Mouse (Mus musculus) right cerebral cortex, adult 2 months (tissue): ENCODE measurements at regions not wholly inside any gene's neighbourhood (a gene's known extent, or its start where the extent isn't known, plus 50 kb on each side); places are given as distances from the start of the nearest gene placed in this dataset.

ENCODE experiments used
- DNase-seq, 2 experiments: peaks; one replicate each; pipeline ENCODE4 v3.0.0; 2021 to 2022; ENCODE audit warnings: low spot score in 2 of 2

GRCm38 (mm10) chr4:12425507-12425906 lies 253.7 kb upstream of the Fam92a start:
- DNase-seq, result no peak

DNA sequence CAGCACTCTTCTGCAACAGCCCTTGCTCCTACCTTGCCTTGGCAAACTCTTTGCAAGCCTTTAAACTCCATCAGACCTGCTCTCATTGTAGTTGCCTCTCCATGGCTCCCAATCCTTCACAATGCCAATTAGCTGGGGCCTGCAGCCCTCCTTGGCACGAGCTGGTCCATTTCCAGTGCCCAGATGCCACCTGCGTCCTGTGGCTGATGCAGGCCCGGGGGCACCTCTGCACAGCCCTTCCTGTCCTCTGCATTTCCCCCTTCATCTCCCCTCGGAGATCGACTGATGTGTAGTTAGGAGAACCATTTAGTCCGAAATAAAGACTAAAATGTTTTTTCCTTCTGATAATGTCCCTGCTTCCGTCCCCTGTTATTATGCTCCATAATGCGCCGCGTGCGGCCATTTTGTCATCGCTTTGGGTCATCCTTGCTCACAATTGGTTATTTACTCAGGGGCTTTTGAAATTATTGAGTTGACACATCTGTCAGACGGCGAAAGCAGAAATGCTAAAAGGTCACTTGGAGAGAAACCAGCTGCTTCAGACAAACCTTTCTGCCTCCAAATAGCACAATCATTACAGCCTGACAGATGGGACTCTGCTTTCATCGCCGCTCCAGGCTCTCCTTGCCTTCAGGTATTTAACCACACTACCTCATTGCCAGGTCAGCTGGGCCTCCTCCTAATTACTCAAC lies 250.0 kb upstream of the Fam92a start:
- DNase-seq, result no peak

DNA sequence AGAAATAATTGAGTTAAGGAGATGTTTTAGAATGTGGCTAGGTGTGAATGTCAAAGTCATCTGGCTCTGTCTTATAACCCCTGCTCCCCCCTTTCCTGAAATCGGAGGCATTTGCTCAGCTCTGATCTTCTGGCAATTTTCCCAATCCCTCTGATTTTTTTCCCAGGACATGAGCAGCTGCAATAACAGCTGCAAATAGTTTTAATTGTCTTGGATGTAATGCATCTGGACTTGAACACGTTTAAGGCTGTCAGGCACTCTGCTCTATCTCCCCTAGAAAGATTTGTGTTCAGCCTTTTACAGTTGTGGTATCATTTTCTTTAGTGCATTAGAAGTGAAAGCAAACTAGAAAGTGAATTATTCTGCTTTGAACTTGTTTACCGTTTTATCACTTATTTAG lies 246.3 kb upstream of the Fam92a start:
- no peak for DNase-seq

DNA sequence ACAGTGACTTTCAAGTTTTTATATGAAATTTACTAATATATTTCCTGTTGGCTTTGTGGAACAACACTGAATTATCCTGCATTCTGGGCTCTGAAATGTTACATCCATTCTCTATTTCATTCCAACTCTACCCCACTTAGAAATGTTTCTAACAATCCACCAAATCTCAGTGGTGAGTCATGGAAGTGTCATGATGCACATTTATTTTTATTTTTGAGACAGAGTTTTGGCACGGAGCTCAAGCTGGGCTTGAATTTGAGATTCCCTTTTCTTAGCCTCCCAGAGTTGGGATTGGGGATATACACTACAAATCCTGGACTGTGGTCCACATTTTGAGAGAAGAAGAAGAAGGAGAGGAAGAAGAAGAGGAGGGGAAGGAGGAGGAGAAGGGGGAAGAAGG lies 223.5 kb upstream of the Fam92a start:
- DNase-seq, result no peak

GRCm38 (mm10) chr4:12376797-12377570 lies 205.2 kb upstream of the Fam92a start:
- DNase-seq, result peak; percentile 15 to 32

GRCm38 (mm10) chr4:12369551-12369950 lies 197.7 kb upstream of the Fam92a start:
- DNase-seq, result no peak

DNA sequence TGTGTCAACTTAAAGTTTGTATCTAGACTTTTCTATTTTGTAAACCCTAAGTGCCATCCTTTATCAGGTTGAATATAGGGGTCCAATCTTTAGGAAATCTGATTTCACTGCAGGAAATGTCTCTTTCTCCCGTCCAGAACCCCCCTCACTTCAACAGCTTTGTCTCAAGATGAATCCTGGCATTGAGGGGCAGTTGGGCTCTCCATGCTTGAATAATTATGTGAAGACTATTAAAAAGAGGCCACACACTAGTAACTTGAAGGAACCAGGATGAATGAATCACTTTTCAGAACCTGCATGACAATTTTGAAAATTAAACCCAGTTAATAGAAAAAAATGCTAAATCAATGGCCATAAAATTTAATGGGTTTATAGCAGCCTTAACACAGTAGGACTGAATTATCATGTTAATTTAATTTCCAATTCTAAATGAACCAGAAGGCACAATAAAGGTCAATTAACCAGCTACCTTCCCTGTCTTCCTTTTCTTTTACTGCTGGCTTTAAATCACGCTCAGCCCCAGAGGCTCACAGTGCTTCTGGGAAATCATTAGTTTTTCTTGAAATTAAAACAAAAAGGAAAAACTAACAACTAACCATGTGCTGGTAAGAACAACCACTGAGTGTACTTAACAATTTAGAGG lies 185.3 kb upstream of the Fam92a start:
- DNase-seq, result no peak

DNA sequence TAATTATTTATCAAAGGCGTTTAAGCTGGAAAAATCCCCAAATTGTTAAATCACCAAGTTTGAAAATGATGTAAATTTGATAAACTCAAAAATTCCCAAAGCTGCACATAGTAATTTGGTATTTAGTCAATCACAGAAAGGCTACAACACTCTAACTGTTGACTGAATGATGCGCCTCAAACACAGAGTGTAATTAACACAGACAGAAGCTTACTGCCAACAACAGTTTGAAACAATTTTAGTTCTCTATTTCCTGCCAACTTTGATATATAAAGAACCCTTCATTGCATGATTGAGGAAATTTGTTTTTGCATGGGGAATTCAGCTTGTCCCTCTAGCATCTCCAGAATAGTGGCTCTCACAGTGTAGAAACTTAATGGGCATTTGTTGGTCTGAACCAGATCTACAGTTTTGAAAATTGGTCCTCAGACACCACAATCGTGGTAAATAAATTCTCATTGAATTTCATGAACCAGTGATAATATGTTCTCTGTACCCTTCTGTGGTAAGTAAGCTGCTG lies 181.6 kb upstream of the Fam92a start:
- DNase-seq, result no peak

DNA sequence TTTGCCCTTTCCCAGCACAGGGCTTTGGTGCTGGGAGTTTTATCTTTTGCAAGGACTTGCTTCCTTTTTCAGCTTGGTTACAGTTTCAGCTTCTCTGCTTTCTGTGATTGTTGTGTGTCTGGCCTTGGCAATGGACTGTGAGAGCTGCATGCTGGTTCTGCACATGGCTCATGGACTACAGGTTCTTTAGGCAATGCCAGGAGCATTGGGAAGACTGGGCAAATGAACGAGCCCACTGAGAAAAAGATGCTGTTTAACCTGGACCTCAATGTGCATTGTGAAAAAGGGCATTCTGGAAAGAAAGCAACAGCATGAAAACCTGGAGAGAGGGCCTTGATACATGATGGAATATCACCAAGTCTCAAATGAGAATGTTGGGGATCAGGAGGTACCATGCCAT lies 167.4 kb upstream of the Fam92a start:
- no peak for DNase-seq

DNA sequence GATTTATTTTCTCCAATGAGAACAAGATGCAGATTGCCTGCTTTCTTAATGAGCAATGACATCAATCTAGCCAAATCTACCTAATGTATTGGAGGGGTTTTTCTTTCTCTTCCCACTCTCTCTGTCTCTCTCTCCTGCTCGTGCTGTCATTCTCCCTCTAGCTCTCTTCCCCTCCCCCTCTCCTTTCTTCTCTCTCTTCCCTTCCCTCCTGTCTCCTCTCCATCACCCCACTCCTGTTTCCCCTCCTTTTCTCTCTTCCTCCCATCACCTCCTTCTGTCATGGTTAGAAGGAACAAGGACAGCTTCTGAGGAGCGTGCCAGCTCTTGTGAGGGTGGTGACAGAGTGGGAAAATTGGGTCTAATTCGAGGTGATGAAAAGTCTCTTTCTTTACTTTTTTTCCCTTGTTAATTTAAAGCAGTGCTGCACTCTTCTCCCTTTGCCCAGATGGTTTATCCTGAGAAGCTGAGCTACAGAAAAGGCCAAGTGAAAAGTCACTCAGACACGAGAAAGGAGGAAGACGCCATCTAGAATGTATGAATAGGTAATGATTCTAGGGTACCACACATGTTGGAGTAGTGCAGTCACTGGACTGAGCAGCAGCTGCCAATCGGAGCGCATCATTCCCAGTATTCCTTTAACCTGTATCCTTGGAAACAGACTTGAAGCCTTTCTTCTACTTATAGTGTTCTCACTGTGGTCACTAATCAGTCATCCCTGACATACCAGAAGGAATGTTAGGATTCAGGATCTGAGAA lies 163.2 kb upstream of the Fam92a start:
- peak in 1 of 2 experiments; percentile 8 for DNase-seq

DNA sequence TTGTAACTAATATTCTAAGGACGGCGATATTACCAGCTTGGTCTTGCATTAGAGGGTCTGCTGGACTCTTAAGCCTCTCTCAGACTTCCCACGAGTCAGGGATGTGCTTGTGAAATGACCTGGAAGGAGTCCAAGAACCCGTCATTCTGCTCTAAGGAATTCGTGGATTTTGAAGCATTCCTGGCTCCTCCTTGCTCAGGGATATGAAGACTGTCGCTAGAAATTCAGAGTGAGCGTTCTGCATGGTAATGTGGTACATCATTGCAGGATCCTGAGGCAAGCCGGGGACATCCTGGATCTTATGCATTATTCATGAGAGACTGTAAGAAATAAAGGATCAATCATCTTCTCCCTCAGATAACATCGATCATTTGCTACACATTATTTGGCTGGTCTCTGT lies 162.6 kb upstream of the Fam92a start:
- DNase-seq, result peak in 1 of 2 experiments; percentile 5

DNA sequence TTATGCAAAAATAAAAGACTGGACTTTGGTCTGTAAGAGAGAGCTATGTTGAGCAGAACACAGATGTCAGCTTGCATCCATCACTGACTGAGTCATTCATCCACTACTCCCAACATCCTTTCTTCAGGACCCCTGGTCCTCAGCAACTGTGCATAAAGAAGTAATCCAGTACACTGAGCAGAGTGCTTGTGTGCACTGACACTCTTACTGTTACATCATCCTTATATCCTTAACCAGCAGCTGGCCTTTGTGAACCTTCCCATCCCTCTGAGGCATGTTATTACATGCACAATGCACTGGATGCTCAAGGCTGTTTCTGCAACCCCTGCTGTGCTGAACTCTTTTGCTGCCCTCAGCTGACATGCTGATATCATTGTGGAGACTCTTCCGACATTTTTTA lies 144.2 kb upstream of the Fam92a start:
- DNase-seq, result no peak

DNA sequence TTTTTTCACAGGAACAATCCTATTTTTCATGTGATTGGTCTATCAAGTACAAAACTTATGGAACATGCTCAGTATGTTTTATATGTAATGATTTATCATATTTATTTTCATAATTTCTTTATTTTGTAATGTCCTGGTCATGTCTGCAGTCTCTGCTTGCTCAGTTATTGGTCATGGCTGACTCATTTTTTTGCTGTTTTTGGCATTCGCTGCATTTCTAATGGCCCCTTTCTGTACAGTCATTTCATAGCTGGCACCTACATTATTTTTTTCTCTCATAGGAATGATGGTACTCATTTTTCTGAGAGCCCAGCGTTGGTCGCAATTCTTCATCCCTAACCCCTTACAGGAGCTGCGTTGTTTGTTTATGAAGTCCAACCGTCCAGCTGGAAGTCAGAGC lies 136.5 kb upstream of the Fam92a start:
- DNase-seq, result no peak

DNA sequence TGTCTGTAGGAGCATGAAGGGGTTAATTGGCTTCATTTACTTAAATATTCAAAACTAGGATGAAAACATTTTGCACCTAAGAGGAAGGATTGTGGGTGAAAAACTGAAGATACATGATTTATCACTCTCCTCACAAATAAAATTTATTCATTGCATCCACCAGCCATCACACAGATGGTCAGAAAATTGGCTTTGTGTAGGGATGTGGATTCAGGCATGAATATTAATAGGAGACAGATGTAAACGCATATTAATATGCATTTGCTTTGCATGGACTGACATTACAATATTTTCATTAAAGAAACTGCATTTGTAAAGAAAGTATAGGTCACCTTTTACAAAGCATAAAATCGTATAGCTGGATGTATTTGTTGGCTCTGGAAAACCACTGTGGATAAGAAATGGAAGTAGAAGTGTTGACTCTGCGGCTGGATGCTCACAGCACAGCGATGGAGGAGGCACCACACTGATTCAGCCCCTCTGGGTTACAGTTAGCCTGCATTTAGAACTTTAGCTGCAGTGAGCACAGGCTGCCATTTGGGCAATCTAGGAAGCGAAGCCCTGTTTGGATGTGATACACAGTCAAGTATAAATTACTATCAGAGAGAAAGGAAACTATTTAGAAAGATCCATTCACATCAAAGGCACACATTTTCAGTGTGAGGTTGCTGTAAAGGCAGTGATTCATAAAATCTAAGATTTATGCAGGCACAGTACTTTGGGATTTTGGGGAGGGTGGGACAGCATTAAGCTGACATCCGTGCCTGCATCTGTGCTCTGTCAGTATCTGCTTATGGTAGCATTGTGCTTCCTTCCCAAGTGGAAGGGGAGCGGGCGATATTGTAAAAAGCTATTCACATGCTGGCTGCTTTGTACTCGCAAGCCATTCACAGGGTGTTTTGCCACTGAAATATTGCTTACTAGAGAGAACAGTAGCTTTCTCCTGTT lies 135.1 kb upstream of the Fam92a start:
- DNase-seq, result no peak

GRCm38 (mm10) chr4:12287079-12287686 lies 115.4 kb upstream of the Fam92a start:
- no peak for DNase-seq

GRCm38 (mm10) chr4:12286391-12286790 lies 114.6 kb upstream of the Fam92a start:
- DNase-seq, result no peak

DNA sequence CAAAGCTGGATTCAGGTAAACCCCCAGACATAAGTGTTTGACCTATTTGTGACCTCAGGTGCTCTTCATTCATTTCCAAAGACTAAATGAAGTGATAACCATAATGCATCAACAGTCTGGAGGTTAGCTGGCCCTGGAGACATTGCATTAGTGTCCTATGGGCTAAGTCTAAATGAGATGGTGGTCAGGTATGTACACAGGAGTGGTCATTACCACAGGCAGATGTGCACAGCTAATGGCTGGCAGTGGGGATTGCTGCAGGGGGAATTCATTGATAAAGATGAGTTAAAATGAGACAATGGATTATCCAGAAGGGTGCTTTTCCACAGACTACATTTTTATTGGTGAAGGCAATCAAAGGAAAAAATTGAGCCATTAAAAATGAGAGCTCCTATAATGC lies 114.2 kb upstream of the Fam92a start:
- no peak for DNase-seq

DNA sequence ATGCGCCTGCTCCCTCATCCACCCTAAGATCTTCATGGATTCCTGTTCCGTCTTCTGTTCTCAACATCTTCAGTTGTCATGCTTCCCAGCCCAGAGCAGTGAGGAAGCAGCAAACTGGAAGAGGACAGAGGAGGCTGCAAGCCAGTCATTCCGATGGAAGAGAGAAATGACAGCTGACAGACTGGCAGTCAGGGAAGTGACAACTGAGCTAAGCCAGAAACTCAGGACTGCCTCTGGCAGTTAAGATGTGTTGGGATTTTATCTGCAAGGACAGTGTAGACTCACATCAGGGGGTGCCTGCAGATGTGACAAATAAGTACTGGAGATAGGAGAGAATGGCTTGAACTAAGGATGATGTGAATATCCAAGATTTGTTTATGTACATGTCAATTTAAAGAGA lies 106.1 kb upstream of the Fam92a start:
- DNase-seq, result no peak

DNA sequence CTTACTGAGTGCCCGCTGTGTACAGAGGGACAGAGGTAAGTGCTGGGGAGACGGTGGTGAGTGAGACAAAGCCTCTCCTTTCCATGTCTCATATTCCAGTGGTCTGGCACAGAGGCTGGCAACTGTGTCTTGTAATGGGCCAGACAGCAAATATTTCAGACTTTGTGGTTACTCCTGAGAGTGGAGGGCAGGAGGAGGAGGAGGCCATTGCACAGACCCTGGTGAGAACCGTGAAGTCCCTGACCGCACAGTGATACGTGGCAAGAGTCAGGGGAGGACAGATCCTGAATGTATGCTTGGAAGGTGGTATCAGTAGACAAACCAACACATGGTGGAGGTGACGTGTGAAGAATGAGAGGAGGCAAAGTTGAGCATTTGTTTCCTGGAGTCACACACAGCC lies 101.6 kb upstream of the Fam92a start:
- DNase-seq, result no peak

GRCm38 (mm10) chr4:12272914-12273313 lies 101.1 kb upstream of the Fam92a start:
- DNase-seq, result no peak
